Mouse (Mus musculus) embryonic fibroblast, embryonic 13.5 days (primary cell): ENCODE results near the gene Gm26741.

Source experiments
- CTCF ChIP-seq: IDR thresholded peaks from 2 replicates; pipeline ENCODE4 v1.5.1; 2011; ENCODE audit warnings: mild to moderate bottlenecking, control low read depth, low read length, moderate library complexity, borderline replicate concordance; ENCODE audit not compliant: insufficient read depth
- POLR2A ChIP-seq: IDR thresholded peaks from 2 replicates; pipeline ENCODE4 v1.6.1; 2011; ENCODE audit warnings: low read depth, mild to moderate bottlenecking, control low read depth, low read length, moderate library complexity

GRCm38 (mm10) chr10:52360862-52361609 is 2.5 kb downstream of the Gm26741 start:
- TF ChIP-seq POLR2A (no peak), CTCF (no peak)
